Mouse (Mus musculus) layer of hippocampus, postnatal 36 days (tissue): ENCODE results near the gene Ubqln2. TPM values are rescaled to one million over a fixed set of nuclear protein-coding genes. Genes with fewer than 3 reads are reported as not detected.

ENCODE experiments used
- DNase-seq, 2 experiments: peaks; one replicate each; pipeline ENCODE4 v3.0.0; 2022
- total RNA-seq, 2 experiments: library from RNA; stranded (reverse); gene quantifications; 2 replicates each; pipeline ENCODE4 v1.2.3; 2021

Ubqln2 gene
- total RNA-seq = 100 to 1,000 TPM; 232 to 242 TPM

GRCm38 (mm10) chrX:153497688-153498516 is at the start of gene Ubqln2:
Ubqln2 (plus strand) TSS chrX:153498227.
- DNase-seq = peak; percentile 72 to 77

GRCm38 (mm10) chrX:153451946-153452345 is 46.1 kb upstream of the Ubqln2 start:
- DNase-seq = no peak

- peak; percentile 2 to 4 for DNase-seq
Measured at GRCm38 (mm10) chrX:153476760-153477248, 21.2 kb upstream of the Ubqln2 start.

- DNase-seq = no peak
Measured at GRCm38 (mm10) chrX:153492326-153492725, 5.7 kb upstream of the Ubqln2 start.

GRCm38 (mm10) chrX:153498665-153499293 is 752 bp downstream of the Ubqln2 start:
- DNase-seq = peak in 1 of 2 experiments; percentile 6

- peak; percentile 7 to 14 for DNase-seq
Measured at GRCm38 (mm10) chrX:153499294-153500046, 1.4 kb downstream of the Ubqln2 start.

GRCm38 (mm10) chrX:153500047-153500345 is 2.0 kb downstream of the Ubqln2 start:
- DNase-seq = peak; percentile 5 to 8

GRCm38 (mm10) chrX:153505954-153506353 is 7.9 kb downstream of the Ubqln2 start:
- no peak for DNase-seq

GRCm38 (mm10) chrX:153515491-153515890 is 17.5 kb downstream of the Ubqln2 start:
- no peak for DNase-seq

- peak in 1 of 2 experiments; percentile 2 for DNase-seq
Measured at GRCm38 (mm10) chrX:153528399-153528798, 30.4 kb downstream of the Ubqln2 start.

Other genes starting within 250 kb of the Ubqln2 start
- gene Cypt3, start 60.4 kb downstream of the Ubqln2 start, total RNA-seq = not detected
- 1 to 10 TPM; 3.2 to 3.9 TPM for gene Kctd12b, start 198.2 kb downstream of the Ubqln2 start, total RNA-seq
- gene Nbdy, start 225.4 kb downstream of the Ubqln2 start, total RNA-seq = 10 to 100 TPM; 42.9 to 54.5 TPM